In genomic region chr2:3414241-3414640, GRCm38 (mm10) we compare ENCODE assay signal across 8 mouse cellular contexts. TPM values are rescaled to one million over a fixed set of nuclear protein-coding genes. Genes with fewer than 3 reads are reported as not detected.
DNase-seq lines count a peak whose midpoint lies in the region; ATAC-seq and TF ChIP-seq lines count a peak whose summit lies in the region.
"Had no signal": no experiment of that assay in that cellular context is flagged by ENCODE, and none has a peak within 500 bp of the region (broad histone marks: within the 10 kb centered on the region; RNA-seq: fewer than 3 reads in every experiment).

No protein-coding gene starts in this region.

- TF ChIP-seq EP300 in liver, embryonic 14.5 days (IDR thresholded peaks at IDR 0.05; ENCODE audit: low read depth): no peak

- no peak for ATAC-seq in midbrain, embryonic 11.5 days (ENCODE audit: low FRiP score)
- no peak for ATAC-seq in midbrain, embryonic 13.5 days
- ATAC-seq in hindbrain, postnatal 0 days: no peak
- ATAC-seq in liver, embryonic 14.5 days (ENCODE audit: insufficient read depth): no peak

- H3K4me1 ChIP-seq in midbrain, embryonic 11.5 days (ENCODE audit: control insufficient read depth, insufficient read depth, low read length): no peaks in the 10 kb centered on the region
- H3K4me1 ChIP-seq in midbrain, embryonic 13.5 days (replicated peaks): peaks cover 4% of the 10 kb centered on the region; the same call in 1 of the 2 replicates
- H3K4me1 ChIP-seq in hindbrain, postnatal 0 days (ENCODE audit: insufficient read depth, low read length): no peaks in the 10 kb centered on the region
- 0 out of 4 replicates have a peak, but pooled peaks cover 2% of the 10 kb centered on the region in 2 experiments for H3K4me1 ChIP-seq in liver, embryonic 14.5 days (replicated peaks; ENCODE audit: control insufficient read depth in 2 of 2, insufficient read depth in 2 of 2, low read length in 1 of 2)

- no peak overlapping the region for H3K9ac ChIP-seq in midbrain, embryonic 11.5 days (ENCODE audit: low read length)
- H3K9ac ChIP-seq in midbrain, embryonic 13.5 days (replicated peaks): no peak overlapping the region
- no peak overlapping the region for H3K9ac ChIP-seq in hindbrain, postnatal 0 days (replicated peaks; ENCODE audit: low read length)
- no peak overlapping the region for H3K9ac ChIP-seq in liver, embryonic 14.5 days (replicated peaks)

- TF ChIP-seq CTCF in hindbrain, postnatal 0 days (IDR thresholded peaks at IDR 0.05; ENCODE audit: low read depth): peak; percentile 82
- TF ChIP-seq CTCF in liver, embryonic 14.5 days (IDR thresholded peaks at IDR 0.05; ENCODE audit: low read depth): peak; percentile 80

- no peak overlapping the region for H3K4me3 ChIP-seq in midbrain, embryonic 11.5 days (ENCODE audit: low read depth, low read length)
- no peak overlapping the region for H3K4me3 ChIP-seq in midbrain, embryonic 13.5 days (replicated peaks)
- H3K4me3 ChIP-seq in hindbrain, postnatal 0 days (ENCODE audit: low read length): no peak overlapping the region
- H3K4me3 ChIP-seq in liver, embryonic 14.5 days (ENCODE audit: insufficient read depth in 1 of 2, low read depth in 2 of 2, low read length in 2 of 2): no peak overlapping the region

- no peaks in the 10 kb centered on the region for H3K9me3 ChIP-seq in midbrain, embryonic 11.5 days (ENCODE audit: control insufficient read depth, low read length)
- H3K9me3 ChIP-seq in midbrain, embryonic 13.5 days: no peaks in the 10 kb centered on the region
- no peaks in the 10 kb centered on the region for H3K9me3 ChIP-seq in hindbrain, postnatal 0 days (ENCODE audit: low read length)
- H3K9me3 ChIP-seq in liver, embryonic 14.5 days (ENCODE audit: control insufficient read depth, low read length): no peaks in the 10 kb centered on the region

- WGBS in midbrain, embryonic 11.5 days: 29% methylated on average over 4 of the region's 4 CpGs
- WGBS in midbrain, embryonic 13.5 days: 29% methylated on average over 4 of the region's 4 CpGs
- WGBS in hindbrain, postnatal 0 days: 41% methylated on average over 4 of the region's 4 CpGs
- WGBS in liver, embryonic 14.5 days (ENCODE audit: insufficient replicate concordance): 29% methylated on average over 4 of the region's 4 CpGs

- peak; percentile 96 for DNase-seq in midbrain, embryonic 11.5 days (ENCODE audit: low spot score, missing footprints)
- DNase-seq in WW6 (ENCODE audit: low read depth, low spot score): peak; percentile 29
- DNase-seq in cerebellum, postnatal 4 days (ENCODE audit: low spot score in 2 of 2): peak; percentile 37 to 71
- peak; percentile 78 for DNase-seq in hindbrain, postnatal 0 days (ENCODE audit: low spot score)
- DNase-seq in liver, embryonic 14.5 days (ENCODE audit: low read depth in 3 of 3, low spot score in 3 of 3): peak; percentile 30 to 39 (median 33)
- peak; percentile 34 to 45 for DNase-seq in right cerebral cortex, postnatal 36 days (ENCODE audit: low spot score in 2 of 2)

- H3K27me3 ChIP-seq in midbrain, embryonic 11.5 days (ENCODE audit: control insufficient read depth, insufficient read depth, low read length): peaks cover 6% of the 10 kb centered on the region; the same call in 1 of the 2 replicates
- peaks cover 26% of the 10 kb centered on the region for H3K27me3 ChIP-seq in midbrain, embryonic 13.5 days
- no peaks in the 10 kb centered on the region for H3K27me3 ChIP-seq in hindbrain, postnatal 0 days (ENCODE audit: insufficient read depth, low read length)
- peaks cover 4% of the 10 kb centered on the region for H3K27me3 ChIP-seq in liver, embryonic 14.5 days (ENCODE audit: control insufficient read depth, insufficient read depth, low read length)

- H3K36me3 ChIP-seq in midbrain, embryonic 11.5 days (ENCODE audit: control insufficient read depth, insufficient read depth, low read length): no peaks in the 10 kb centered on the region
- no peaks in the 10 kb centered on the region for H3K36me3 ChIP-seq in midbrain, embryonic 13.5 days
- no peaks in the 10 kb centered on the region for H3K36me3 ChIP-seq in hindbrain, postnatal 0 days (ENCODE audit: insufficient read depth, low read length)
- H3K36me3 ChIP-seq in liver, embryonic 14.5 days (replicated peaks; ENCODE audit: control insufficient read depth, insufficient read depth, low read depth): no peaks in the 10 kb centered on the region

- H3K4me2 ChIP-seq in midbrain, embryonic 11.5 days: no peak overlapping the region
- H3K4me2 ChIP-seq in midbrain, embryonic 13.5 days (replicated peaks): no peak overlapping the region
- no peak overlapping the region for H3K4me2 ChIP-seq in hindbrain, postnatal 0 days (ENCODE audit: low read depth, low read length)
- H3K4me2 ChIP-seq in liver, embryonic 14.5 days (ENCODE audit: low read depth): no peak overlapping the region

- H3K27ac ChIP-seq in midbrain, embryonic 11.5 days (ENCODE audit: low read depth, low read length): no peak overlapping the region
- no peak overlapping the region for H3K27ac ChIP-seq in midbrain, embryonic 13.5 days
- no peak overlapping the region for H3K27ac ChIP-seq in hindbrain, postnatal 0 days
- no peak overlapping the region for H3K27ac ChIP-seq in liver, embryonic 14.5 days

RNA-seq across cellular contexts. Expression of gene Meig1, which starts 8.2 kb away (rescaled TPM):
- polyA plus RNA-seq in midbrain, embryonic 11.5 days (2014; fragmentation: Nextera tagmentation; extraction: Ambion mirVana): 0.61 TPM in 1 of 2 replicates, not detected in the other
- 2.1 TPM in 2 replicates for polyA plus RNA-seq in midbrain, embryonic 13.5 days (2015; fragmentation: Nextera tagmentation; extraction: Ambion mirVana)
- 3.0 and 6.4 TPM in 2 replicates for total RNA-seq in hindbrain, postnatal 0 days (2014; rRNA removed)
- polyA plus RNA-seq in hindbrain, postnatal 0 days (2015; fragmentation: Nextera tagmentation; extraction: Ambion mirVana): 12.4 and 15.8 TPM in 2 replicates
- polyA plus RNA-seq in liver, embryonic 14.5 days (2012; rRNA removed): not detected in 2 replicates
- polyA plus RNA-seq in liver, embryonic 14.5 days (2014; fragmentation: Nextera tagmentation; extraction: Ambion mirVana): not detected in 2 replicates

RNA-seq across cellular contexts. Expression of gene Dclre1c, which starts 9.7 kb away (rescaled TPM):
- 8.1 TPM in 2 replicates for polyA plus RNA-seq in midbrain, embryonic 11.5 days (2014; fragmentation: Nextera tagmentation; extraction: Ambion mirVana)
- 9.2 and 9.6 TPM in 2 replicates for polyA plus RNA-seq in midbrain, embryonic 13.5 days (2015; fragmentation: Nextera tagmentation; extraction: Ambion mirVana)
- total RNA-seq in hindbrain, postnatal 0 days (2014; rRNA removed): 6.8 and 9.6 TPM in 2 replicates
- polyA plus RNA-seq in hindbrain, postnatal 0 days (2015; fragmentation: Nextera tagmentation; extraction: Ambion mirVana): 8.1 and 8.5 TPM in 2 replicates
- 3.8 and 4.6 TPM in 2 replicates for polyA plus RNA-seq in liver, embryonic 14.5 days (2012; rRNA removed)
- 3.0 and 4.5 TPM in 2 replicates for polyA plus RNA-seq in liver, embryonic 14.5 days (2014; fragmentation: Nextera tagmentation; extraction: Ambion mirVana)

RNA-seq across cellular contexts. Expression of gene Olah, which starts 17.2 kb away (rescaled TPM):
- not detected in 2 replicates for polyA plus RNA-seq in midbrain, embryonic 11.5 days (2014; fragmentation: Nextera tagmentation; extraction: Ambion mirVana)
- polyA plus RNA-seq in midbrain, embryonic 13.5 days (2015; fragmentation: Nextera tagmentation; extraction: Ambion mirVana): not detected in 2 replicates
- total RNA-seq in hindbrain, postnatal 0 days (2014; rRNA removed): not detected in 2 replicates
- polyA plus RNA-seq in hindbrain, postnatal 0 days (2015; fragmentation: Nextera tagmentation; extraction: Ambion mirVana): 0.20 TPM in 1 of 2 replicates, not detected in the other
- not detected in 2 replicates for polyA plus RNA-seq in liver, embryonic 14.5 days (2012; rRNA removed)
- not detected in 2 replicates for polyA plus RNA-seq in liver, embryonic 14.5 days (2014; fragmentation: Nextera tagmentation; extraction: Ambion mirVana)
- total RNA-seq: left cerebral cortex, adult 8-10 months had no signal

Comparison
In these comparisons a context has a peak if more than half of its experiments do, and no peak if none do; other contexts are left out.
1. DNase-seq: peak in every context shown above with its lines; median percentile 96 in midbrain, embryonic 11.5 days; 78 in hindbrain, postnatal 0 days; 54 in cerebellum, postnatal 4 days; 40 in right cerebral cortex, postnatal 36 days; 33 in liver, embryonic 14.5 days; 29 in WW6.